Mouse (Mus musculus): ENCODE results near the gene Dnah7c.
"Not testable (repeated sequence)": the region's sequence is repeated elsewhere in the genome, so short reads cannot be mapped to it uniquely, and the experiment has no call there.

DNA sequence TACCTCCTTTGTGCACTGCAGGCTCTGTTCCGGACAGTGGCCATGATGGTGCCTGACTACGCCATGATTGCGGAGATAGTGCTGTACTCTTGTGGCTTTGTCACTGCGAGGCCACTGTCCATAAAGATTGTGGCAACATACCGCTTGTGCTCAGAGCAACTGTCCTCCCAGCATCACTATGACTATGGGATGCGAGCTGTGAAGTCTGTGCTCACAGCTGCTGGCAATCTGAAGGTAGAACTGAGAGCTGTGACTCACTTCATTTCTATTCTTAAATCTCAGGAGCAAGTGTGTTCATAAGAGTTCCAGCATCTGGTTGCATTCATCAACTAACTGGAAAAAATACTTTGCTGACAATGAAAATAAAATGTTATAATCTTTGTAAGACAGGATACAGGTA lies 200.5 kb downstream of the Dnah7c start:
- TF ChIP-seq CTCF (IDR thresholded peaks at IDR 0.05; ENCODE audit: control insufficient read depth, insufficient read depth, insufficient read length); MAX (IDR thresholded peaks at IDR 0.05); MYOD1 (IDR thresholded peaks at IDR 0.05; ENCODE audit: control insufficient read depth, insufficient read length, low read depth); USF1 (IDR thresholded peaks at IDR 0.05; ENCODE audit: low read depth): not testable (repeated sequence)
